Mouse (Mus musculus) CH12.LX (cell line): ENCODE results near the gene Mansc1. TPM values are rescaled to one million over a fixed set of nuclear protein-coding genes. Genes with fewer than 3 reads are reported as not detected.

Experiments
- DNase-seq: peaks from one replicate; pipeline ENCODE4 v3.0.0-alpha.2; 2013; ENCODE audit errors: extremely low read depth
- H3K27ac ChIP-seq: 2 replicates; pipeline ENCODE4 v1.5.1; 2012; ENCODE audit warnings: low read depth, mild to moderate bottlenecking, control low read depth, moderate library complexity; ENCODE audit not compliant: insufficient read depth
- H3K27me3 ChIP-seq: replicated peaks from 2 replicates; pipeline ENCODE3; 2012; ENCODE audit warnings: inconsistent platforms
- H3K36me3 ChIP-seq, 2 experiments: replicated peaks in 1 of 2; 2 replicates each; pipeline versions ENCODE3 to v1.6.1; 2012; ENCODE audit warnings: inconsistent platforms in 1 of 2, low read length in 1 of 2, mild to moderate bottlenecking in 1 of 2, mixed read lengths in 1 of 2, moderate library complexity in 1 of 2; ENCODE audit not compliant: control insufficient read depth in 1 of 2, insufficient read depth in 1 of 2
- H3K4me1 ChIP-seq, 2 experiments: 2 replicates each; pipeline ENCODE4 v1.6.1; 2012; ENCODE audit warnings: inconsistent platforms in 1 of 2, moderate library complexity in 1 of 2; ENCODE audit not compliant: insufficient read depth in 2 of 2, control insufficient read depth in 1 of 2
- H3K4me2 ChIP-seq: 2 replicates; pipeline ENCODE4 v1.6.1; 2012; ENCODE audit warnings: low read depth, mild to moderate bottlenecking, control low read depth; ENCODE audit not compliant: poor library complexity, insufficient read depth, severe bottlenecking
- H3K4me3 ChIP-seq, 3 experiments: fragments of 150-350 bp in 1 of 3; sonication (generic) in 1 of 3; replicated peaks in 1 of 3; 2 replicates each; pipeline versions ENCODE3 to v1.5.1; 2011 to 2012; ENCODE audit warnings: low read depth in 2 of 3, low read length in 2 of 3, mild to moderate bottlenecking in 2 of 3, moderate library complexity in 2 of 3, control low read depth in 1 of 3, improper control_type of control experiment in 1 of 3, inconsistent platforms in 1 of 3, mixed read lengths in 1 of 3; ENCODE audit not compliant: poor library complexity in 1 of 3
- H3K79me2 ChIP-seq: replicated peaks from 2 replicates; pipeline ENCODE4 v1.6.1; 2012; ENCODE audit warnings: mild to moderate bottlenecking, moderate library complexity; ENCODE audit not compliant: control insufficient read depth, poor library complexity, insufficient read depth, severe bottlenecking; ENCODE audit errors: extremely low read depth
- H3K9ac ChIP-seq: 2 replicates; pipeline ENCODE4 v1.6.1; 2012; ENCODE audit warnings: low read depth, mild to moderate bottlenecking, control low read depth, moderate library complexity; ENCODE audit not compliant: insufficient read depth
- H3K9me3 ChIP-seq: replicated peaks from 2 replicates; pipeline ENCODE3; 2012; ENCODE audit warnings: low read length, inconsistent platforms, mixed read lengths
- CHD2 ChIP-seq: IDR thresholded peaks from 2 replicates; pipeline ENCODE4 v1.6.1; 2011; ENCODE audit warnings: low read length, improper control_type of control experiment
- ELF1 ChIP-seq: IDR thresholded peaks from 2 replicates; pipeline ENCODE4 v1.6.1; 2014; ENCODE audit warnings: low read depth, mild to moderate bottlenecking, inconsistent platforms, low read length, improper control_type of control experiment
- EP300 ChIP-seq: IDR thresholded peaks from 2 replicates; pipeline ENCODE4 v1.6.1; 2011; ENCODE audit warnings: low read length, improper control_type of control experiment
- HCFC1 ChIP-seq: IDR thresholded peaks from 2 replicates; pipeline ENCODE4 v1.6.1; 2012; ENCODE audit warnings: low read depth, mild to moderate bottlenecking, inconsistent platforms, low read length, improper control_type of control experiment
- JUN ChIP-seq: IDR thresholded peaks from 2 replicates; pipeline ENCODE4 v1.6.1; 2011; ENCODE audit warnings: low read depth, mild to moderate bottlenecking, low read length, improper control_type of control experiment, moderate library complexity; ENCODE audit not compliant: insufficient read depth
- MAX ChIP-seq: IDR thresholded peaks from 2 replicates; pipeline ENCODE4 v1.6.1; 2011; ENCODE audit warnings: low read length, improper control_type of control experiment
- MEF2A ChIP-seq: IDR thresholded peaks from 2 replicates; pipeline ENCODE4 v1.6.1; 2014; ENCODE audit warnings: low read depth, mild to moderate bottlenecking, inconsistent platforms, low read length, improper control_type of control experiment, borderline replicate concordance
- MXI1 ChIP-seq: IDR thresholded peaks from 2 replicates; pipeline ENCODE4 v1.6.1; 2011; ENCODE audit warnings: mild to moderate bottlenecking, low read depth, low read length, improper control_type of control experiment
- NELFE ChIP-seq: IDR thresholded peaks from 2 replicates; pipeline ENCODE4 v1.6.1; 2011; ENCODE audit warnings: low read depth, low read length, improper control_type of control experiment
- PAX5 ChIP-seq: IDR thresholded peaks from 2 replicates; pipeline ENCODE4 v1.6.1; 2012; ENCODE audit warnings: low read length, inconsistent platforms, mixed read lengths
- RAD21 ChIP-seq: IDR thresholded peaks from 2 replicates; pipeline ENCODE4 v1.6.1; 2011; ENCODE audit warnings: low read depth, mild to moderate bottlenecking, low read length, improper control_type of control experiment, moderate library complexity
- RCOR1 ChIP-seq: conservative IDR thresholded peaks from 2 replicates; pipeline ENCODE4 v1.6.1; 2012; ENCODE audit warnings: low read depth, mild to moderate bottlenecking, inconsistent platforms, low read length, improper control_type of control experiment
- SMC3 ChIP-seq: IDR thresholded peaks from 2 replicates; pipeline ENCODE4 v1.6.1; 2011; ENCODE audit warnings: low read depth, low read length, improper control_type of control experiment
- TBP ChIP-seq: conservative IDR thresholded peaks from 2 replicates; pipeline ENCODE4 v1.6.1; 2011; ENCODE audit warnings: low read depth, low read length, improper control_type of control experiment
- USF1 ChIP-seq: IDR thresholded peaks from 2 replicates; pipeline ENCODE4 v1.6.1; 2014; ENCODE audit warnings: low read depth, mild to moderate bottlenecking, inconsistent platforms, low read length, improper control_type of control experiment
- ZC3H11A ChIP-seq: IDR thresholded peaks from 2 replicates; pipeline ENCODE4 v1.6.1; 2012; ENCODE audit warnings: low read depth, mild to moderate bottlenecking, inconsistent platforms, low read length, improper control_type of control experiment
- ZKSCAN1 ChIP-seq: IDR thresholded peaks from 2 replicates; pipeline ENCODE4 v1.6.1; 2012; ENCODE audit warnings: low read depth, inconsistent platforms, low read length, improper control_type of control experiment, borderline replicate concordance
- ZMIZ1 ChIP-seq: IDR thresholded peaks from 2 replicates; pipeline ENCODE4 v1.6.1; 2012; ENCODE audit warnings: low read depth, mild to moderate bottlenecking, inconsistent platforms, low read length, improper control_type of control experiment
- dilution Hi-C: fragments of 300-500 bp; cut with MboI; formaldehyde crosslinking; loops from 2 replicates; pipeline ENCODE4 v1.14.3; 2020; ENCODE audit warnings: low sequenced_read_pairs; ENCODE audit not compliant: extremely low pct_unique_long_range_greater_than_20kb, extremely low pct_ligation_motif_present
- in situ Hi-C: fragments of 300-500 bp; cut with MboI; formaldehyde crosslinking; loops from 3 replicates; pipeline ENCODE4 v1.14.3; 2019; ENCODE audit warnings: low sequenced_read_pairs, low pct_ligation_motif_present, low pct_unique_long_range_greater_than_20kb, mixed read lengths
- polyA plus RNA-seq: library from polyadenylated mRNA; unstranded; fragments of >175 nt; gene quantifications from 2 replicates; pipeline ENCODE4 v1.2.1, GENCODE M21; 2012; ENCODE audit warnings: low read depth; ENCODE audit not compliant: insufficient read length
- total RNA-seq, 2 experiments: library from RNA; depleted of rRNA; stranded (reverse); fragments of 300-350 nt in 1 of 2; fragments of >200 nt in 1 of 2; gene quantifications; 2 replicates each; pipeline ENCODE4 v1.2.3; 2012 to 2014

Gene Mansc1
- total and polyA plus RNA-seq, 3 experiments = not detected

- Histone ChIP-seq H3K9me3 (no peaks in the 10 kb centered on the region), H3K4me1 (no peaks in the 10 kb centered on the region), H3K9ac (no peak overlapping the region), H3K79me2 (no peaks in the 10 kb centered on the region), H3K4me3 (no peak overlapping the region), H3K27ac (no peak overlapping the region), H3K4me2 (no peak overlapping the region), H3K36me3 (no peaks in the 10 kb centered on the region), H3K27me3 (peaks cover 2% of the 10 kb centered on the region)
- DNase-seq = no peak
- TF ChIP-seq RCOR1 = no peak
- no peak for TF ChIP-seq SMC3
- TF ChIP-seq JUN = no peak
- no peak for TF ChIP-seq HCFC1
- no peak for TF ChIP-seq CHD2
- no peak for TF ChIP-seq TBP
- no peak for TF ChIP-seq ZKSCAN1
- TF ChIP-seq MEF2A = no peak
- no peak for TF ChIP-seq ELF1
- no peak for TF ChIP-seq EP300
- TF ChIP-seq ZC3H11A = no peak
- no peak for TF ChIP-seq USF1
- no peak for TF ChIP-seq ZMIZ1
- no peak for TF ChIP-seq NELFE
- TF ChIP-seq MXI1 = no peak
- TF ChIP-seq MAX = no peak
- dilution Hi-C loops (no loop called here), in situ Hi-C loops (loop anchor here (25.0 kb wide), 1 partner anchor 361 kb away; the partner anchor contains the start of gene Apold1)
Observed at GRCm38 (mm10) chr6:134626564-134626963, 5.7 kb downstream of the Mansc1 start.

DNA sequence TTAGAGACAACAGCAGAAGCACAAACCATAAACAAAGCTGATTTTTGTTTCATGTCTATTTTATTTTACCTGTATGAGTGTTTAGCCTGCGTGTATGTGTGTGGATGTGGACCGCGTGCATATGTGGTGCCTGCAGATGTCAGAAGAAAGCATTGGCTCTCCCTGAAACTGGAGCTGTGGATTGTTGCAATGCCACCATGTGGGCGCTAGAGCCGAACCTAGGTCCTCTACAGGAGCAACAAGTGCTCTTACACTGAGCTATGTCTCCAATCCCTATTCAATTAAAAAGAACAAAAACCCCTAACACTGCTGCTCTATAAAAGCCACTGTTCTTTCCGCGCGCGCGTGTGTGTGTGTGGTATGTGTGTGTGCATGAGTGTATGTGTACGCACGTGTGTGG is 6.9 kb downstream of the Mansc1 start:
- no peak overlapping the region for H3K4me2 ChIP-seq
- H3K27ac ChIP-seq = no peak overlapping the region
- no peaks in the 10 kb centered on the region for H3K79me2 ChIP-seq
- TF ChIP-seq RAD21 (no peak), TBP (no peak), PAX5 (no peak), USF1 (no peak)
- H3K4me3 ChIP-seq = no peak overlapping the region
- H3K27me3 ChIP-seq = peaks cover 2% of the 10 kb centered on the region
- no peaks in the 10 kb centered on the region for H3K4me1 ChIP-seq
- H3K9ac ChIP-seq = no peak overlapping the region
- DNase-seq = no peak
- H3K9me3 ChIP-seq = no peaks in the 10 kb centered on the region
- in situ Hi-C loops (loop anchor here (25.0 kb wide), 1 partner anchor 362 kb away; the partner anchor contains the start of gene Apold1), dilution Hi-C loops (no loop called here)
- no peaks in the 10 kb centered on the region for H3K36me3 ChIP-seq
